Mouse (Mus musculus): ENCODE results near the gene Pakap. TPM values are rescaled to one million over a fixed set of nuclear protein-coding genes. Genes with fewer than 3 reads are reported as not detected.
A peak's percentile ranks its signal among the peaks of the same experiment; 100 is the strongest.

Gene Pakap
- total and polyA plus RNA-seq, 2 experiments, result 0.06 to 0.18 TPM

GRCm38 (mm10) chr4:57717354-57717753, 149.4 kb downstream of the Pakap start, which contains the start of gene Akap2:
TSS of gene Akap2 (plus strand) at chr4:57717657.
- 93% methylated on average over 9 of the region's 9 CpGs for WGBS
- Histone ChIP-seq H3K79me2 (ENCODE audit: control insufficient read depth, insufficient read depth, low read length) (no peaks in the 10 kb centered on the region), H3K4me3 (ENCODE audit: insufficient read depth, low read depth, low read length) (no peak within 1 kb of the TSS), H3K27me3 (ENCODE audit: control insufficient read depth, insufficient read depth, low read length) (no peaks in the 10 kb centered on the region), H3K4me1 (ENCODE audit: control insufficient read depth, insufficient read depth, low read length) (no peaks in the 10 kb centered on the region), H3K36me3 (ENCODE audit: control insufficient read depth, insufficient read depth, low read length) (no peaks in the 10 kb centered on the region), H3K27ac (replicated peaks; ENCODE audit: insufficient read depth, low read depth, low read length) (no peak within 1 kb of the TSS), H3K9ac (ENCODE audit: low read depth, low read length) (no peak within 1 kb of the TSS)
- DNase-seq (ENCODE audit: extremely low read depth, low read depth, low spot score), result no peak
- TF ChIP-seq CTCF (IDR thresholded peaks at IDR 0.05; ENCODE audit: low read depth, low read length) (no peak), POLR2A (IDR thresholded peaks at IDR 0.05; ENCODE audit: extremely low read depth, insufficient read depth, low read length) (no peak)

DNA sequence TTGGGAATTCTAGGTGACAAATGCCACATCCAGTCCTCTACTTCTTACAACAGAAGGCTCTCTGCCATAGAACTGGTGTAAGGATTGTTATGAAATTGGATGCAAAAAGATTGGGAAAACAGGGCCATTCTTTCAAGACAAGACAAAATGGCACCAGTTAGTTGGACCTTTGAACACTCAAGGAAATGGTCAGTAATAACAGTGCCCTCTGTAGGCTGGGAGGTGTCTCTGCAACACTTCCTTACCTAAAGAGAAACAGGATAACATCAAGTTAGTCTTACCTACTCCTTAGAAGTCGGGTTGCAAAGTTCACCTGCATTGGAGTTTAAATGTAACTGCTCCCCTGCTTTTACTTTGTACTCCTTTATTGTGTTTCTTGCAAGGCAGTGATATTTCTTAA, 151.4 kb downstream of the Pakap start:
- 94% methylated on average over 1 of the region's 1 CpGs for WGBS

GRCm38 (mm10) chr4:57720869-57721361, 152.9 kb downstream of the Pakap start:
- no peak for DNase-seq (ENCODE audit: extremely low read depth, low read depth, low spot score)
- Histone ChIP-seq H3K4me1 (ENCODE audit: control insufficient read depth, insufficient read depth, low read length) (no peaks in the 10 kb centered on the region), H3K27ac (replicated peaks; ENCODE audit: insufficient read depth, low read depth, low read length) (no peak overlapping the region), H3K4me3 (ENCODE audit: insufficient read depth, low read depth, low read length) (no peak overlapping the region), H3K36me3 (ENCODE audit: control insufficient read depth, insufficient read depth, low read length) (no peaks in the 10 kb centered on the region), H3K9ac (ENCODE audit: low read depth, low read length) (no peak overlapping the region), H3K79me2 (ENCODE audit: control insufficient read depth, insufficient read depth, low read length) (no peaks in the 10 kb centered on the region), H3K27me3 (ENCODE audit: control insufficient read depth, insufficient read depth, low read length) (no peaks in the 10 kb centered on the region)
- TF ChIP-seq POLR2A (IDR thresholded peaks at IDR 0.05; ENCODE audit: extremely low read depth, insufficient read depth, low read length), result no peak
- TF ChIP-seq CTCF (IDR thresholded peaks at IDR 0.05; ENCODE audit: low read depth, low read length), result no peak
- WGBS, result 69% methylated on average over 7 of the region's 7 CpGs

More for the DNA sequence above, 151.4 kb downstream of the Pakap start:
- no peak for DNase-seq (ENCODE audit: extremely low read depth, low read depth, low spot score)
- H3K27ac ChIP-seq (replicated peaks; ENCODE audit: insufficient read depth, low read depth, low read length), result no peak overlapping the region
- H3K79me2 ChIP-seq (ENCODE audit: control insufficient read depth, insufficient read depth, low read length), result no peaks in the 10 kb centered on the region
- no peaks in the 10 kb centered on the region for H3K27me3 ChIP-seq (ENCODE audit: control insufficient read depth, insufficient read depth, low read length)
- no peaks in the 10 kb centered on the region for H3K4me1 ChIP-seq (ENCODE audit: control insufficient read depth, insufficient read depth, low read length)
- H3K4me3 ChIP-seq (ENCODE audit: insufficient read depth, low read depth, low read length), result no peak overlapping the region
- H3K9ac ChIP-seq (ENCODE audit: low read depth, low read length), result no peak overlapping the region
- TF ChIP-seq CTCF (IDR thresholded peaks at IDR 0.05; ENCODE audit: low read depth, low read length) (no peak), POLR2A (IDR thresholded peaks at IDR 0.05; ENCODE audit: extremely low read depth, insufficient read depth, low read length) (no peak)
- no peaks in the 10 kb centered on the region for H3K36me3 ChIP-seq (ENCODE audit: control insufficient read depth, insufficient read depth, low read length)

GRCm38 (mm10) chr4:57722296-57722695, 154.3 kb downstream of the Pakap start:
- Histone ChIP-seq H3K9ac (ENCODE audit: low read depth, low read length) (no peak overlapping the region), H3K79me2 (ENCODE audit: control insufficient read depth, insufficient read depth, low read length) (no peaks in the 10 kb centered on the region), H3K4me3 (ENCODE audit: insufficient read depth, low read depth, low read length) (no peak overlapping the region), H3K36me3 (ENCODE audit: control insufficient read depth, insufficient read depth, low read length) (no peaks in the 10 kb centered on the region), H3K27ac (replicated peaks; ENCODE audit: insufficient read depth, low read depth, low read length) (no peak overlapping the region), H3K27me3 (ENCODE audit: control insufficient read depth, insufficient read depth, low read length) (no peaks in the 10 kb centered on the region), H3K4me1 (ENCODE audit: control insufficient read depth, insufficient read depth, low read length) (no peaks in the 10 kb centered on the region)
- DNase-seq (ENCODE audit: extremely low read depth, low read depth, low spot score), result no peak
- TF ChIP-seq POLR2A (IDR thresholded peaks at IDR 0.05; ENCODE audit: extremely low read depth, insufficient read depth, low read length) (no peak), CTCF (IDR thresholded peaks at IDR 0.05; ENCODE audit: low read depth, low read length) (no peak)
- WGBS, result 91% methylated on average over 4 of the region's 4 CpGs

DNA sequence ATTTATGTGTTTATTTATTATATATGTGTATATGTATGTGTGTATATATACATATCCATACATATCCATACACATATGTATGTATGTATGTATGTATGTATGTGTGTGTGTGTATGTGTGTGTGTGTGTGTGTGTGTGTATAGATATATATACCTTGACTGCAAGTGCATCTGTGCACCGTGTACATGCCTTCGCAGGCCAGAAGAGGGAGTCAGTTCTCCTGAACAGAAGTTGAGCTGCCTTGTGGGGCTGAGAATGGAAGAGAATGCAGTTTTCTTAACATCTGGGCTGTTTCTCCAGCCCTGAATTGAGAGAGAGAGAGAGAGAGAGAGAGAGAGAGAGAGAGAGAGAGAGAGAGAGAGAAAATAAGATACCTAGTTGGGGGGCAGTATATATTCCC, 155.7 kb downstream of the Pakap start:
- H3K27ac ChIP-seq (replicated peaks; ENCODE audit: insufficient read depth, low read depth, low read length), result no peak overlapping the region
- no peak overlapping the region for H3K4me3 ChIP-seq (ENCODE audit: insufficient read depth, low read depth, low read length)
- 56% methylated on average over 2 of the region's 2 CpGs for WGBS
- no peak overlapping the region for H3K9ac ChIP-seq (ENCODE audit: low read depth, low read length)
- H3K4me1 ChIP-seq (ENCODE audit: control insufficient read depth, insufficient read depth, low read length), result no peaks in the 10 kb centered on the region
- no peaks in the 10 kb centered on the region for H3K36me3 ChIP-seq (ENCODE audit: control insufficient read depth, insufficient read depth, low read length)
- DNase-seq (ENCODE audit: extremely low read depth, low read depth, low spot score), result peak; percentile 5
- no peak for TF ChIP-seq POLR2A (IDR thresholded peaks at IDR 0.05; ENCODE audit: extremely low read depth, insufficient read depth, low read length)
- peak; percentile 46; the same call in 1 of the 2 replicates for TF ChIP-seq CTCF (IDR thresholded peaks at IDR 0.05; ENCODE audit: low read depth, low read length)
- H3K79me2 ChIP-seq (ENCODE audit: control insufficient read depth, insufficient read depth, low read length), result no peaks in the 10 kb centered on the region
- H3K27me3 ChIP-seq (ENCODE audit: control insufficient read depth, insufficient read depth, low read length), result no peaks in the 10 kb centered on the region

- no peak for DNase-seq (ENCODE audit: extremely low read depth, low read depth, low spot score)
- Histone ChIP-seq H3K27me3 (ENCODE audit: control insufficient read depth, insufficient read depth, low read length) (no peaks in the 10 kb centered on the region), H3K27ac (replicated peaks; ENCODE audit: insufficient read depth, low read depth, low read length) (no peak overlapping the region), H3K4me3 (ENCODE audit: insufficient read depth, low read depth, low read length) (no peak overlapping the region), H3K79me2 (ENCODE audit: control insufficient read depth, insufficient read depth, low read length) (no peaks in the 10 kb centered on the region), H3K4me1 (ENCODE audit: control insufficient read depth, insufficient read depth, low read length) (no peaks in the 10 kb centered on the region), H3K9ac (ENCODE audit: low read depth, low read length) (no peak overlapping the region), H3K36me3 (ENCODE audit: control insufficient read depth, insufficient read depth, low read length) (no peaks in the 10 kb centered on the region)
- 68% methylated on average over 1 of the region's 1 CpGs for WGBS
- TF ChIP-seq CTCF (IDR thresholded peaks at IDR 0.05; ENCODE audit: low read depth, low read length) (no peak), POLR2A (IDR thresholded peaks at IDR 0.05; ENCODE audit: extremely low read depth, insufficient read depth, low read length) (no peak)
These were observed 157.6 kb downstream of the Pakap start for GRCm38 (mm10) chr4:57725569-57725968.

Data from liver, adult 2 months (tissue).